Mouse (Mus musculus): ENCODE data around the gene Spata21. TPM values are rescaled to one million over a fixed set of nuclear protein-coding genes. Genes with fewer than 3 reads are reported as not detected.
"Not testable (repeated sequence)": the region's sequence is repeated elsewhere in the genome, so short reads cannot be mapped to it uniquely, and the experiment has no call there.

Gene Spata21
- total RNA-seq, 2 experiments from 2014 or later = 0.76 TPM; not detected in 1

- DNase-seq (ENCODE audit: low spot score in 2 of 2) = no peak
These were observed 34.9 kb downstream of the Spata21 start for GRCm38 (mm10) chr4:141123065-141123464.

GRCm38 (mm10) chr4:141129190-141129710 lies 41.1 kb downstream of the Spata21 start:
- no peak for DNase-seq (ENCODE audit: low spot score in 2 of 2)

DNA sequence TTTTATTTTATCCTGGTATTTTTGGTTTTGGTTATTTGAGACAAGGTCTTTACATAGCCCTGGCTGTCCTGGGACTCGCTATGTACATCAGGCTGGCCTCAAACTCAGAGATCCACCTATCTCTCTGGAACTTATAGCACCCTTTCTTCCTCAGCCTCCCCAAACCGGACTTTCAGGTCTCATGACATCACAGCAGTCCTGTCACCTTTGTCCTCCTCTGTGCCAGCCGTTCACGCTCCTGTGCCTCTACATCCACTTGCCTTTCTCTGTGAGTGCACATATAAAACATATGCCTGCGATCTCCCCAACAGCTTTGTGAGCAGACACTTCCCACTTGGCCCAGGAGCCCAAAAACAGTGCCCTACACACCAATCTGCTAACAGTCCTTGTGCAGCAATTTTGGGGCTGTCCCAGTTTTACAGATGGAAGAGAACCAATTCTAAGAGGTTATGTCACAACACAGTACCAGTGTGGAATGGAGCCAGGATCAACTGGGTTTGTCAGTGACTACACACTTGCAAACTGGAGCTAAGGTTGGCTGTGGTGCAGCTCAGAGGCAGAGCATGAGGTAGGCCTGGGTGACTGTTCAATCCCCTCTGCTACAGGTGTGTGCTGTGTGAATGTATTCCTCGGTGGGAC lies 42.7 kb downstream of the Spata21 start:
- DNase-seq (ENCODE audit: low spot score in 2 of 2) = no peak

DNA sequence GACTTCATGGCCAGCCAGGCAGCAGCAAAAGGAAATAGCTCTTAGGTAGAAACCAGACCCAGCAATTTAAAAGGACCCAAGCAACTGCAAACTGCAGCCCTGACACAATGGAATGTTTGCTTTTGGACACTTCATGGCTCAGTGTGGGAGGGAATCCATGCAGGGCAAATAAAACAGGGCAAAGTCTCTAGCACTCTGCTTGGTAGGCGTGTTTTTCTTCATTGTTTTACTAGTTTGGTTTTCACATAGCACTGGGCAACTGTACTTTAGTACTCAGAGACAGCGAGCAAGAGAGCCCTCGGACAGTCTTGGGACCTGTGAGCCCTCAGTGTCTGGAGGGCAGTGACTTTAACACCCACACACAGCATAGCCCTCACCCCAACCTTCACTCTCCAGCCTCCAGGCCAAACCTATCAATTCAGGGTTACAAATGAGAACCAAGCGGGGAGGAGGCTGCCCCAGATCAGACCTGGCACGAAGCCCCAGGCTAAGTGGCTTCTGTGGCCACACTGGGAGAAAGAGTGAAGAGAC lies 43.5 kb downstream of the Spata21 start:
- no peak for DNase-seq (ENCODE audit: low spot score in 2 of 2)

DNA sequence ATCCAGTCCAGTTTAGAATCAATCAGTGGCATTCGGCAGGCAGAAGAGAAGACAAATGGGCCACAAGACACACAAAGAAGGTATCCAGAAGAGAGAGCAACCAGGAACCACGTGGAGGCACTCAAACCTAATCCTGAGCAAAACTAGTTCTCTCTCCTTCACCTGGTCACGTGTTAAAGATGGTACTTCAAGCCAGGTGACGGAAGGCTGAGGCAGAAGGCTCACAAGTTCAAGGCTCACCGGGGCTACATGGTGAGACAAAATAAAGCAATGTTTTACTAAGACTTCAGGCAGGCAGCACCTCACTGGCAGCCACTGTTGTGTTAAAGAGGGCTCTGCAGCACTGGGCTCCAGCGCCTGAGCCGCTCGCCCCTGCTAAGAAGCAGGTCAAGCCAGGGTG lies 44.1 kb downstream of the Spata21 start:
- no peak for DNase-seq (ENCODE audit: low spot score in 2 of 2)

GRCm38 (mm10) chr4:141133227-141133626 lies 45.1 kb downstream of the Spata21 start:
- DNase-seq (ENCODE audit: low spot score in 2 of 2) = no peak

DNA sequence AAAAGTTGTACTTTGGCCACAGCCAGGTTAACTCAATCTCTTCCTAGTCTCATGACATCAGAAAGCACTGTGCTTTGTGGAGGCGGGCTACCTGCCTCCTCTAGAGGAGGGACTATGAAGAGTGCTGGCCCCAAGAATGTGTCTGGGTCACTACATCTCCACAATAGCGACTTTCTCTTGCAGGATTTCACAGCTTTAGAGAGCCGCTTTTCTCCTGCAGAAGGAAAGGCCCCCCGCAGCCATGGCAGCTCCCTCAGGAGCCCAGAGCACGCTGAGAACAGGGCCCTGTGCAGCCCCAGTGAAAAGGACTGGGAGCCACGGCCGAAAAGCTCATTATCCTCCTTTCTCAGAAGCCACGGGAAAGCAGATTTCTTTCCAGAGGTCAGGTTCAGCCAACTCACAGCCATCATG lies 45.9 kb downstream of the Spata21 start:
- DNase-seq (ENCODE audit: low spot score in 2 of 2) = no peak

DNA sequence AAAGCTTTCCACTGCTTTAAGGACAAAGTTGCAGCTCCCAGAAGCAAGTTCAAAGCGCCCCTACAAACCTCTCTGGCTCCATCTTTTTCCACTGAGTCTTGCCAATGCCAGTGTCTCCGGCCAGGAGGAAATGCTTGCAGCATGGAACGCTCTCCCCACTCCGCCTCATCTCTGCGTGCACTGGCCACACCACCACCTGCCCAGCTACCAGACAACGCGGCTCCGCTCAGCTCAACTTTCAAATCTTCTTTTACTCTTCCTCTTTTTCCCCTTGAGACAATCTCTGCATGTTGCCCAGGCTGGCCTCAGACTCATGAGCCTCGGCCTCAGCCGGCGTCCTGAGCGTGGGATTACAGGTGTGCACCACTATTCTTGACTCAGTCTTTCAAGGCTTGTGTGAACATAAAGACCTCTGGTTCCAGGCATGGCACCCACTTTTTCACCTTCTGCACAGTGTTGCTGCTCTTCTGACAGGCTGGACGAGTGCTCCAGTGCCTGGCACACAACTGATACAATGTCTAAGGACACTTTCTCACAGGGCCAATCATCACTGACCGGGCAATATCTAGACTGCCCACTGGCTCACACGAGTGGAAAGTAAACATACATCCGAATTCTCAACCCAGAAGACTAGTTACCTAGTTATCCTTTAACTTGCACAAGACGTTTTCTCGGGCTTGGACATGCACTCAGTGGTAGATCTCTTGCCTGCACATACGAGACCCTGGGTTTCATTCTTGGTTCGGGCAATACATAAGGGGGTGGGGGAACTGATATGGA lies 46.8 kb downstream of the Spata21 start:
- DNase-seq (ENCODE audit: low spot score in 2 of 2) = peak; percentile 40 to 45

DNA sequence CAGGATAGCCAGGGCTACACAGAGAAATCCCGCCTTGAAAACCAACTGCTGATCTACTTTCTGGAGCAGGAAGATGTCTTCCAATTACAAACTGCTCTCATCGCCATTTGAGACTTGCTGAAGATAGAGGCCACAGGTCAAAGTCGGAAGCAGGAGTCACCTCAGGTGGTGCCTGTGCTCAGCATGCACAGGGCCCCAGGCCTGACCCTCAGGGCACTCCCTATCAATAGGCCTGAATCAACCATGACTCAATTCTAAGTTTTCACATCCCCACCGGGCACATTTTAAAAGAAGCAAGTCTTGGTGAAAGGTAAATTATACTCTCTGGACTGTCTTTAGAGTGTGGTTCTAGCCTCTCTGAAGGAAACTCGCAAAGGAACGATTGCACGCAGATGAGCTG lies 48.0 kb downstream of the Spata21 start:
- DNase-seq (ENCODE audit: low spot score in 2 of 2) = no peak

GRCm38 (mm10) chr4:141137740-141138139 lies 49.6 kb downstream of the Spata21 start:
- not testable (repeated sequence) for DNase-seq (ENCODE audit: low spot score in 2 of 2)

GRCm38 (mm10) chr4:141138425-141139115 lies 50.4 kb downstream of the Spata21 start:
- DNase-seq (ENCODE audit: low spot score in 2 of 2) = no peak

DNA sequence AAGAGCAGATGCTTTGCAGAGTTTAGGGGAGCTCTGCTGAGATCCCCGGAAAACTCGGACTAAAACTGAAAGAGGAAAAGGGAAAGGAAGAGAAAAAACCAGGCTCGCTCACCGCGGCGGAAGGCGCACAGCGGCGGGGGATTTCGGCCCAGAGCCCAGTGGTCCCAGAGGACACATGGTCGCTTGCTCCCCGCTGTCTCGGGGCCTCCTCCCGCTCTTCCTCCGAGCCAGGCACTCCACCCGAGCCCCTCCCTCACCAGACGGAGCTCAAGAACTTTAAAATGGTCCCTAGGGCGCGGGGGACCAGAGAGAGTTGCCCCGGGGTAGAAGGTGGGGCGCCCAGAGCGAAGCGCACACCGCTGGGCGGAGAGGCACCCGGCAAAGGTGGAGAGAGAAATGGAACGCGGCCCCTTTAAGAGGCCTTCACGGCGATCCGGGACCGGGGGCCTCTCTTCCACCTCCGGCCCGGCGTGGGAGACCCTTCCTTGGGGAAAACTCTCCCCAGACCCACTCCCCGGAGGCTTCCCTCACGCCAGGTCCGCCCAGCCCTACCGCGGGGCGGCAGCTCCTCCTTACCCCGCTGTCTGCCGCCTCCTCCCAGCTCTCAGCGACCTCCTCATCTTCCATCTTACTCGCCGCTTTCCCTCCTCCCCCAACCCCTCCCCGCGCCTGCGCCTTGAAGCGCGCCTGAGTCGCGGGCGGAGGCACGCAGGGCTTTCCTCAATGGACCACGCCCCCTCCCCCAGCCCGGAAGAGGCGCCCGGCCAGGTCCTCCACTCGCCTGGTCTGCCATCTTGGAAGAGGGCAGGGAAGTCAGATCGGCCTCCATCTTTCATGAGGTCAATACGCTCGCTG lies 51.2 kb downstream of the Spata21 start, which contains the start of gene Szrd1:
Gene Szrd1, minus strand, starts transcription at position 660 of the 855 bp plus-strand sequence.
- peak; percentile 98 to 99 for DNase-seq (ENCODE audit: low spot score in 2 of 2)

DNA sequence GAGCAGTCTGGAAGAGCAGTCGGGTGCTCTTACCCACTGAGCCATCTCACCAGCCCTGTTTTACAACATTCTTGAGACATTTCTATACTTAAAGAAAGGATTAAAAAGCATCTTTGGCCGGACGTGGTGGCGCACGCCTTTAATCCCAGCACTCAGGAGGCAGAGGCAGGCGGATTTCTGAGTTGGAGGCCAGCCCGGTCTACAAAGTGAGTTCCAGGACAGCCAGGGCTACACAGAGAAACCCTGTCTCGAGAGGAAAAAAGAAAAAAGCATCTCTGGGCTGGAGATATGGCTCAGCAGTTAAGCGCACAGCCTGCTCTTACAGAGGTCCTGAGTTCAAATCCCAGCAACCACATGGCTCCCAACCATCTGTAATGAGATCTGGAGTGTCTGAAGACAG lies 52.2 kb downstream of the Spata21 start:
- DNase-seq (ENCODE audit: low spot score in 2 of 2) = not testable (repeated sequence)

DNA sequence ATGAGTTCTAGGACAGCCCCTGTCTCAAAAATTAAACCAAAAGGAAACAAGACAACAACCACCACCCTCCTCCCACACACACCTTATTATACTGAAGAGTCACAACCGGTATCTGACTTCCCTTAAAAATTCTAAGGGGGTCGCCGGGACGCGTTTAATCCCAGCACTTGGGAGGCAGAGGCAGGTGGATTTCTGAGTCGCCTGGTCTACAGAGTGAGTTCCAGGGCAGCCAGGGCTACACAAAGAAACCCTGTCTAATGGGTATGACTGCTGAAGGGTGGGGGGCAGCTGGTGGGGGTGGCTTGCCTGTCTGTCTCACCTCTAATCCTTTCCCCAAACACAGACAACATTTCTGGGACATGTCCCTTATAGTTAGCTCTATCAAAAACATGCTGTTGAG lies 52.8 kb downstream of the Spata21 start:
- DNase-seq (ENCODE audit: low spot score in 2 of 2) = no peak

GRCm38 (mm10) chr4:141142285-141142811 lies 54.2 kb downstream of the Spata21 start:
- DNase-seq (ENCODE audit: low spot score in 2 of 2) = peak; percentile 52 to 69

GRCm38 (mm10) chr4:141145124-141145523 lies 57.0 kb downstream of the Spata21 start:
- not testable (repeated sequence) for DNase-seq (ENCODE audit: low spot score in 2 of 2)

GRCm38 (mm10) chr4:141146491-141147033 lies 58.4 kb downstream of the Spata21 start:
- no peak for DNase-seq (ENCODE audit: low spot score in 2 of 2)

DNA sequence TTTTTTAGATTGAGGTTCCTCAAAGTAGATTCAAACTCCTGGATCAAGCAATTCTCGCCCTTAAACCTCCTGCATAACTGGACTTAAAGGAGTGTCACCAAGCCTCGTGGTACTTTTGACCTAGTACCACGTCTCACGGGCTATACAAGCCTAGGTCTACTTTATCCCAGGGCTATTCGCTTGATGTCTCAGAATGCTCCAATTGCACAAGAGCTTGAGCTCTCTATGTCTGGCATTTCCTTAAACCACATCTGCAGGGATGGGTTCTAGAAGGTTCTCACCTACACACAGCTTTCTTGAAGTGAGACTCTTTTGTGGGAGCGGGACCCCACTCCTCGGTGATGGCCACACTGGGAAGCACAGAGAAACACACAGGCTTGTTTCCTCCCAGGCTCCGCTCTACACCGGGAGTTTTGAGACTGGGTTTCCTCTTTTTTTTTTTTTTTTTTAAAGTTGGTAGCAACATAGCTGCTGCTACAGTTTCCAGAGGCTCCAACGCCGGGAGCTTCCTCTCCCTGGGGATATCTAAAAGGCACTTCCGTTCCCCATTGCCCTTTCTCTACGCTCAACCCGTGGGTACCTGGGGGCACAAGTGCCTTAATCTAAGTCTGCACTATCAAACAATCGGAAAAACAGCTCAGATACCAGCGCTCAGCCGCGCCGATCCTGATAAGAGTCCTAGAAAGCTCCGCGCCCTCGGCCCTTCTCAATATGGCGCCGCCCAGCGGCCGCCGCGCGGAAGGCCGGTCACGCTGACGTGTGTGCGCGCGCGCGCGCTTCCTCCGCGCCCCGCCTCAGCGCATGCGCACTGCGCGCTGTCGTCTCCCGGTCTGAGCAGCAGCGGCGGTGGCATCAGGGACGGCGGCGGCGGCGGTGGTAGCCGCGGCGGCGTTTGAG lies 59.2 kb downstream of the Spata21 start, which contains the start of gene Fbxo42:
Gene Fbxo42, plus strand, starts transcription at position 802 of the 897 bp plus-strand sequence.
- peak; percentile 95 for DNase-seq (ENCODE audit: low spot score in 2 of 2)

Data from gastrocnemius, postnatal 4 days (tissue).